Mouse (Mus musculus): Measurements from ENCODE around the gene Spata21. TPM values are rescaled to one million over a fixed set of nuclear protein-coding genes. Genes with fewer than 3 reads are reported as not detected.

Spata21 gene
- polyA plus RNA-seq, 1 experiment from 2014 or later = not detected

- Histone ChIP-seq H3K4me1 (replicated peaks) (peaks cover 15% of the 10 kb centered on the region), H3K9me3 (replicated peaks) (0 out of 2 replicates have a peak, but pooled peaks cover 4% of the 10 kb centered on the region), H3K4me2 (no peak overlapping the region), H3K27me3 (replicated peaks) (0 out of 2 replicates have a peak, but pooled peaks cover 6% of the 10 kb centered on the region), H3K9ac (no peak overlapping the region), H3K27ac (ENCODE audit: poor library complexity, severe bottlenecking) (no peak overlapping the region), H3K36me3 (peaks cover 16% of the 10 kb centered on the region), H3K4me3 (no peak overlapping the region)
- WGBS = 81% methylated on average over 16 of the region's 16 CpGs
- no peak for ATAC-seq (ENCODE audit: insufficient number of reproducible peaks, low FRiP score)
These were observed 18.5 kb downstream of the Spata21 start for GRCm38 (mm10) chr4:141106526-141107183.

- Histone ChIP-seq H3K36me3 (peaks cover 33% of the 10 kb centered on the region), H3K4me2 (no peak overlapping the region), H3K9ac (no peak overlapping the region), H3K27ac (ENCODE audit: poor library complexity, severe bottlenecking) (peak overlapping the region; percentile 56), H3K27me3 (replicated peaks) (0 out of 2 replicates have a peak, but pooled peaks cover 6% of the 10 kb centered on the region), H3K4me1 (replicated peaks) (peaks cover 15% of the 10 kb centered on the region), H3K9me3 (replicated peaks) (0 out of 2 replicates have a peak, but pooled peaks cover 4% of the 10 kb centered on the region), H3K4me3 (no peak overlapping the region)
- WGBS = 16% methylated on average over 10 of the region's 10 CpGs
- 0 out of 2 replicates have a peak, but pooled peaks have one; percentile 30 for ATAC-seq (ENCODE audit: insufficient number of reproducible peaks, low FRiP score)
These were observed 20.1 kb downstream of the Spata21 start for GRCm38 (mm10) chr4:141108196-141108732.

- no peak overlapping the region for H3K27ac ChIP-seq (ENCODE audit: poor library complexity, severe bottlenecking)
- no peak overlapping the region for H3K4me2 ChIP-seq
- H3K36me3 ChIP-seq = peaks cover 82% of the 10 kb centered on the region
- H3K9me3 ChIP-seq (replicated peaks) = 0 out of 2 replicates have a peak, but pooled peaks cover 4% of the 10 kb centered on the region
- H3K4me3 ChIP-seq = no peak overlapping the region
- no peak for ATAC-seq (ENCODE audit: insufficient number of reproducible peaks, low FRiP score)
- H3K9ac ChIP-seq = no peak overlapping the region
- H3K4me1 ChIP-seq (replicated peaks) = peaks cover 17% of the 10 kb centered on the region
- WGBS = 77% methylated on average over 7 of the region's 7 CpGs
- H3K27me3 ChIP-seq (replicated peaks) = no peaks in the 10 kb centered on the region
These were observed 25.7 kb downstream of the Spata21 start for GRCm38 (mm10) chr4:141113831-141114230.

GRCm38 (mm10) chr4:141114521-141114981 is 26.4 kb downstream of the Spata21 start:
- Histone ChIP-seq H3K4me3 (no peak overlapping the region), H3K9me3 (replicated peaks) (0 out of 2 replicates have a peak, but pooled peaks cover 4% of the 10 kb centered on the region), H3K9ac (0 out of 2 replicates have a peak overlapping the region, but pooled peaks have one; percentile 23), H3K27me3 (replicated peaks) (no peaks in the 10 kb centered on the region), H3K36me3 (peaks cover 82% of the 10 kb centered on the region), H3K4me2 (no peak overlapping the region), H3K4me1 (replicated peaks) (peaks cover 21% of the 10 kb centered on the region), H3K27ac (ENCODE audit: poor library complexity, severe bottlenecking) (no peak overlapping the region)
- 89% methylated on average over 6 of the region's 6 CpGs for WGBS
- no peak for ATAC-seq (ENCODE audit: insufficient number of reproducible peaks, low FRiP score)

GRCm38 (mm10) chr4:141115398-141115797 is 27.3 kb downstream of the Spata21 start:
- Histone ChIP-seq H3K9ac (0 out of 2 replicates have a peak overlapping the region, but pooled peaks have one; percentile 3), H3K4me3 (no peak overlapping the region), H3K36me3 (peaks cover 78% of the 10 kb centered on the region), H3K27me3 (replicated peaks) (no peaks in the 10 kb centered on the region), H3K9me3 (replicated peaks) (0 out of 2 replicates have a peak, but pooled peaks cover 4% of the 10 kb centered on the region), H3K4me2 (no peak overlapping the region), H3K27ac (ENCODE audit: poor library complexity, severe bottlenecking) (no peak overlapping the region), H3K4me1 (replicated peaks) (peaks cover 28% of the 10 kb centered on the region)
- WGBS = 80% methylated on average over 8 of the region's 8 CpGs
- ATAC-seq (ENCODE audit: insufficient number of reproducible peaks, low FRiP score) = no peak

GRCm38 (mm10) chr4:141118691-141119090 is 30.6 kb downstream of the Spata21 start:
- Histone ChIP-seq H3K4me3 (no peak overlapping the region), H3K9ac (0 out of 2 replicates have a peak overlapping the region, but pooled peaks have one; percentile 25), H3K9me3 (replicated peaks) (no peaks in the 10 kb centered on the region), H3K36me3 (peaks cover 45% of the 10 kb centered on the region), H3K27ac (ENCODE audit: poor library complexity, severe bottlenecking) (no peak overlapping the region), H3K4me1 (replicated peaks) (peaks cover 50% of the 10 kb centered on the region), H3K4me2 (no peak overlapping the region), H3K27me3 (replicated peaks) (no peaks in the 10 kb centered on the region)
- 85% methylated on average over 4 of the region's 4 CpGs for WGBS
- ATAC-seq (ENCODE audit: insufficient number of reproducible peaks, low FRiP score) = no peak

- H3K4me2 ChIP-seq = no peak overlapping the region
- ATAC-seq (ENCODE audit: insufficient number of reproducible peaks, low FRiP score) = no peak
- H3K9ac ChIP-seq = no peak overlapping the region
- no peaks in the 10 kb centered on the region for H3K9me3 ChIP-seq (replicated peaks)
- WGBS = 29% methylated on average over 11 of the region's 11 CpGs
- peaks cover 27% of the 10 kb centered on the region for H3K36me3 ChIP-seq
- H3K4me3 ChIP-seq = no peak overlapping the region
- peaks cover 59% of the 10 kb centered on the region for H3K4me1 ChIP-seq (replicated peaks)
- H3K27ac ChIP-seq (ENCODE audit: poor library complexity, severe bottlenecking) = no peak overlapping the region
- H3K27me3 ChIP-seq (replicated peaks) = no peaks in the 10 kb centered on the region
These were observed 32.6 kb downstream of the Spata21 start for GRCm38 (mm10) chr4:141120700-141121099.

- no peak for ATAC-seq (ENCODE audit: insufficient number of reproducible peaks, low FRiP score)
These were observed 34.5 kb downstream of the Spata21 start for GRCm38 (mm10) chr4:141122663-141123062.

GRCm38 (mm10) chr4:141123065-141123464 is 34.9 kb downstream of the Spata21 start:
- WGBS = 35% methylated on average over 1 of the region's 1 CpGs
- Histone ChIP-seq H3K4me3 (no peak overlapping the region), H3K36me3 (peaks cover 11% of the 10 kb centered on the region), H3K27me3 (replicated peaks) (no peaks in the 10 kb centered on the region), H3K9me3 (replicated peaks) (no peaks in the 10 kb centered on the region), H3K27ac (ENCODE audit: poor library complexity, severe bottlenecking) (no peak overlapping the region), H3K4me2 (no peak overlapping the region), H3K9ac (no peak overlapping the region), H3K4me1 (replicated peaks) (peaks cover 66% of the 10 kb centered on the region)
- no peak for ATAC-seq (ENCODE audit: insufficient number of reproducible peaks, low FRiP score)

More at GRCm38 (mm10) chr4:141122663-141123062, 34.5 kb downstream of the Spata21 start:
- no peak overlapping the region for H3K4me3 ChIP-seq
- H3K27me3 ChIP-seq (replicated peaks) = no peaks in the 10 kb centered on the region
- H3K36me3 ChIP-seq = peaks cover 14% of the 10 kb centered on the region
- H3K9me3 ChIP-seq (replicated peaks) = no peaks in the 10 kb centered on the region
- no peak overlapping the region for H3K4me2 ChIP-seq
- peaks cover 66% of the 10 kb centered on the region for H3K4me1 ChIP-seq (replicated peaks)
- H3K27ac ChIP-seq (ENCODE audit: poor library complexity, severe bottlenecking) = no peak overlapping the region
- 78% methylated on average over 7 of the region's 7 CpGs for WGBS
- no peak overlapping the region for H3K9ac ChIP-seq

GRCm38 (mm10) chr4:141129190-141129710 is 41.1 kb downstream of the Spata21 start:
- Histone ChIP-seq H3K4me2 (no peak overlapping the region), H3K9me3 (replicated peaks) (no peaks in the 10 kb centered on the region), H3K9ac (no peak overlapping the region), H3K27me3 (replicated peaks) (no peaks in the 10 kb centered on the region), H3K36me3 (peaks cover 6% of the 10 kb centered on the region; the same call in 1 of the 2 replicates), H3K4me1 (replicated peaks) (peaks cover 61% of the 10 kb centered on the region), H3K27ac (ENCODE audit: poor library complexity, severe bottlenecking) (no peak overlapping the region), H3K4me3 (no peak overlapping the region)
- no peak for ATAC-seq (ENCODE audit: insufficient number of reproducible peaks, low FRiP score)
- 68% methylated on average over 6 of the region's 6 CpGs for WGBS

- Histone ChIP-seq H3K4me2 (no peak overlapping the region), H3K27me3 (replicated peaks) (no peaks in the 10 kb centered on the region), H3K9me3 (replicated peaks) (no peaks in the 10 kb centered on the region), H3K4me3 (no peak overlapping the region), H3K9ac (peak overlapping the region; percentile 15; the same call in 1 of the 2 replicates), H3K4me1 (replicated peaks) (peaks cover 67% of the 10 kb centered on the region), H3K36me3 (peaks cover 6% of the 10 kb centered on the region; the same call in 1 of the 2 replicates), H3K27ac (ENCODE audit: poor library complexity, severe bottlenecking) (peak overlapping the region; percentile 46)
- no peak for ATAC-seq (ENCODE audit: insufficient number of reproducible peaks, low FRiP score)
- 86% methylated on average over 6 of the region's 6 CpGs for WGBS
These were observed 42.7 kb downstream of the Spata21 start for GRCm38 (mm10) chr4:141130704-141131342.
